Mouse (Mus musculus) G1E-ER4 (cell line): ENCODE measurements around the gene Grip1. TPM values are rescaled to one million over a fixed set of nuclear protein-coding genes. Genes with fewer than 3 reads are reported as not detected.

Experiments
- GATA1 ChIP-seq: IDR thresholded peaks from one replicate; pipeline ENCODE4 v1.8.0; 2012; ENCODE audit warnings: low read length, inconsistent platforms
- polyA plus RNA-seq: library from polyadenylated mRNA; stranded (reverse); fragments of >175 nt; gene quantifications from 2 replicates; pipeline ENCODE4 v1.2.3, GENCODE M21; 2012

Gene Grip1
- polyA plus RNA-seq, 1 experiment = not detected

GRCm38 (mm10) chr10:119735011-119735992 is 281.7 kb downstream of the Grip1 start:
- no peak for TF ChIP-seq GATA1

DNA sequence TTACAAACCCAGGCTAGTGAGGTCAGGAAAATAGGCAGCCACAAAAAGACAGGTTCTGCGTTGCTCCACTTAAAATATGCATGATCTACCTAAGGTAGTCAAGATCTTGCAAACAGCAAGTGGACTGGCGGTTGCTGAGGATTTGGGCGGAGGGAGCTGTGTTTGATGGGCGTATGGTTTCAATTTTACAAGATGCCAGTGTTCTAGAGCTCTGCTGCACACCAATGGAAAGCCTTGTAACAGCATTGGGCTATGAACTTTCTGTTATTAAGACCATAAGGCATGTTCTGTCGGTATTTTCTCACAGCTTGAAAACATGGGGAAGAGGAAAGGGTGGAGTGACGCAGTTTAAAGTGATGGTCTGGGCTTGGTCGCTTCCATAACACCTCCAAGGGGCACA is 285.8 kb downstream of the Grip1 start:
- no peak for TF ChIP-seq GATA1

- no peak for TF ChIP-seq GATA1
These were observed 289.1 kb downstream of the Grip1 start for GRCm38 (mm10) chr10:119742722-119743121.

GRCm38 (mm10) chr10:119752361-119752798 is 298.8 kb downstream of the Grip1 start:
- no peak for TF ChIP-seq GATA1

DNA sequence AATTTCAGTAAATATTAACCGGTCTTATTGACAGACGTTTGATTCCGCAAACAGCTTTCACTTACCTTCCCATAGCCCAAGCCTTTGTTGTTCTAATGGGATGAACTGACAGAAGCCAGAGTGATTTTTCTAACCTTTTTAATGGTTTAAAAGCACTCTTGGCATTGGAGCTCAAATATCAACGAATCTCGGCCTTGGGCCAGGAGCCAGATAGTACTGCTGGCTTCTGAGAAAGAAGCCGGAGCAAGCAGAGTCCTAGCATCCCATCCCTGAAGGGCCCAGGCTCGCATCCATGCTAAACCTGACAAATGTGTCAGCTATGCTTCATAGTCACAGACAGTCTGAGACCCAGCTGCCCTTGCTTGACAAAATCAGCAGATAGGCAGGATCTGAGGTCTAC is 302.6 kb downstream of the Grip1 start:
- TF ChIP-seq GATA1 = no peak

GRCm38 (mm10) chr10:119757219-119757618 is 303.6 kb downstream of the Grip1 start:
- TF ChIP-seq GATA1 = no peak

DNA sequence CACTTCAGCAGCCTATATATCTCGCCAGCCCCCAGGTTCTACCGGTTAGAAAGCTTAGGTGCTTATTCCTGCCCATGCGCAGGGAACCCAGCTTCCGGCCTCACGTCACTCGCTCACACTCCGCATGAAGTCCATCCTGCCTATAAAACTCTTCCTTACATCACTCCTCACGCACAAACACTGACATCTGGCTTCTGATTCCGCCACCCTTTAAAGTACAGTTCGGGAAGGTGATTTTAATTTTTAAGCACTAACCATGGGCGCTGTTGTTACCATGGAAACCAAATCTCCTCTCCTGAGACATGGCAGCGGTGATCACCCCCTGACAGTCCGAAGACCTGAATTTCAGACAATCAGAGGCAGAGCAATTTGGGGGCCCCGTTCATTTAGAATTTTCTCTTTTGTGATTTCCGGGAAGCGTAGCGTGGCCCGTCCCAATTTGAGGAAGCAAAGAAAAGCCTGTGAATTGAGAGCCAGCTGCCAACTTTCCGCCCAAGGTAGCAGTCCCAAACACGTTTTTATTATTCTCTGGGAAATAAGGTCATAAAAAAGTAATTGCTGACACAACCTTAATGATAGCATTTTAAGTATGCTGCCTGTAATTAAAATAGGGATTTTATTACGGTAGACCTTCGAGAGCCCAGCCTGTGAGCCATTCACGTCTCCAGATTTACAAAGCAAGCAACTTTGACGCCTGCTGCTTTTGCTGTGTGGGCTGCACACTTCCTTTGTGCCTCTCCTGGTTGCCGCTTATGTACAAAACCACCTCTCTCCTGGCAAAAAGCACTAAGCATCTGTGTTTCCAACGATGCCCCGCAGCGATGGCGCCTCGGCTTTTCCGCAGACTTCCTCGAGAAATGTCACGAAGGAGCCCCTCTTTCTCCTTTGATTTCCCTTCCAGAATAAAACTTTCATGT is 308.1 kb downstream of the Grip1 start:
- no peak for TF ChIP-seq GATA1

DNA sequence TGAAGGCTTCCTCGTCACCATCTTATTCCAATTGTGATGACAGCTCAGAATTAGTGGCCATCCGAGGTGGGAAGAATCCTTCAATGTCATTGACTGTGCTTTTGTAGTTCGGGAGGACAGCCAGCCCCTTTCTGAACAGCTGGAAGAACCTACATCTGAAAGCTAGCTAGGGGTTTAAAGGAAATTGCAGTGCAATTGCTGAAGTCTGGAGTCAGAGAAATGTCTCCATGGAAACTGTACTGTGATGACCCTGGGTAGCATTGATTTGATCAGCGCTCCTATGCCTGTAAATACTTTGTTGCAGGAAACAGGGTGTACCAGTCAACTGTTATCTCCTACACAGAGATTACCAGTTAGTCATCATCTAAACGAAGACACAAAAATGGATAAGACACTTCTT is 325.2 kb downstream of the Grip1 start:
- TF ChIP-seq GATA1 = no peak

DNA sequence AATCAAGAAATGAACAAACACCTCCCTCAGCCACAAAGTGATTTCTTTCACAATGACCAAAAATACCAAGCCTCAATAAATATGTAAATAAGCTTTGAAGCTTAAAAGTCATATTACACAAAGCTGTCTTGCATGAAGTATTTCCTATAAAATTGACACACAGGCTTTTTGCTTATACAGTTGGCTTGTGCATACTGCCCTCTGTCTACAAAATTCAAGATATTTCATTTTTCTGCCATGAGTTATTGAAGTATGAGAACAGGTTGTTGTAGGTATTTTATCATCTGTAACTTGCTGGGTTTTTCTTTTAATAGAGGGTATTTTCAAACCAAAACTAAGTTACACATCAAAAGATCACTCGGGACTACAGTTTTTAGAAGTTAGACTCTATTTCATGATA is 326.0 kb downstream of the Grip1 start:
- no peak for TF ChIP-seq GATA1

- no peak for TF ChIP-seq GATA1
These were observed 336.9 kb downstream of the Grip1 start for GRCm38 (mm10) chr10:119790507-119790906.

GRCm38 (mm10) chr10:119802421-119802820 is 348.8 kb downstream of the Grip1 start:
- TF ChIP-seq GATA1 = no peak

GRCm38 (mm10) chr10:119803633-119804422 is 350.2 kb downstream of the Grip1 start:
- no peak for TF ChIP-seq GATA1

DNA sequence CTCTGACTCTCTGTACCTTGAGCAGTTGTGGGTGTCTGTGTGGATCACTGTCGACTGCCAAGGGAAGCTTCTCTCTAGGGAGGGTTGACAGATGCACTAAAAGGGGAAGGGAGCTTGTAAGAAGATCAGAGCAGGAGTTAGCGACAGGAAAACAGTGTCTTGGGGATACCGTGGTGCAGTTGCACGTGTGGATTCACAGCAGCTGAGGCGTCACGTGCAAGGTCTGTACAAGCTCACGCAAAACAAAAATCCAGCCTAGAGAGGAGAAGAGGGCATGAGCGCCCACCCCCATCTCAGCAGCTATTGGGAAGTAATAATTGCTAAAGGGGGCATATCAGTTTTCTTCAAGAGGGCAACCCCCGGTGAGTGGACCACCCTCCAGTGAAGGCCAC is 350.8 kb downstream of the Grip1 start:
- TF ChIP-seq GATA1 = no peak

GRCm38 (mm10) chr10:119805082-119805481 is 351.5 kb downstream of the Grip1 start:
- TF ChIP-seq GATA1 = no peak

DNA sequence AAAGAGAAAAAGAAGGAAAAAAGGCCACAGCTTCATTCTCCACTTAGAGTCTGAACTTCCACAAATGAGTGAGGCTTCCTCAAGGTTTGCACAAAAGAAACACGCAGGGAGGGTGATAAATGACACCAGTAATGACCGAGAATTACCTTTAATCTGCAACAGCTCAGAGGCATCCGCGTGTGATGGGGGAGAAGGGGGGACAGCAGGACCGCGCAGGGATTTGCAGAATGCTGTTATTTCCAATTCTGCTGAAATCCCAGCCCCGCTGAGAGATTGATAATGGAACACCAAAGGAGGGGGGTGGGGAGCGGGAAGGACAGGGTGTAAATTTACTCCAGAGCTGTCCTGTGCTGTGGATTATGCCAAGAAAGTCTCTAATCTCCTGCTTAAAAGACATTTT is 352.5 kb downstream of the Grip1 start:
- TF ChIP-seq GATA1 = no peak

- no peak for TF ChIP-seq GATA1
These were observed 354.8 kb downstream of the Grip1 start for GRCm38 (mm10) chr10:119808384-119808783.
